Mouse (Mus musculus) olfactory bulb, adult 2 months (tissue): Measurements from ENCODE around the gene Xpo6.

Experiments used
- CTCF ChIP-seq: fragments of 200-500 bp; IDR thresholded peaks from 2 replicates; pipeline ENCODE4 v1.5.1; 2012; ENCODE audit warnings: low read depth, mild to moderate bottlenecking, low read length, moderate library complexity; ENCODE audit not compliant: insufficient read depth
- POLR2A ChIP-seq: fragments of 200-500 bp; IDR thresholded peaks from 2 replicates; pipeline ENCODE4 v1.6.1; 2012; ENCODE audit warnings: mild to moderate bottlenecking, low read depth, low read length, moderate library complexity; ENCODE audit not compliant: insufficient read depth

DNA sequence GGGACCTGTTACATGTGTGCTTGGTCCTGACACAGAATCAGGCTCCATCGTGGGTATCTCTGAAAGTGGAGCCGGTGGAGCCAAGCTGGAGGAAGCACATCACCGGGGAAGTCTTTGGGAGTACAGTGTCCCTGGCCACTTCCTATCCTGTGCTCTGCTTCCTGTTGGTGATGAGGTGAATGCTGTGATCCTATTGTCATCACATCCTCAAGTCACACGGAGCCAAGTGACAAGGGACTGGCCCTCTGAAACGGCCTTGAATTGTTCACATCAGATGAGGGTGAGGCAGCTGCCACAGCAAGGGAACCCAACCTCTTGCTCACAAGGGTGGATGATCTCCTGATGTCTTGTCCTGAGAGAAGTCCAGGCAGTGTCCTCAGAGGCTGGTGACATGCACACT lies 103.7 kb downstream of the Xpo6 start:
- TF ChIP-seq CTCF (no peak), POLR2A (no peak)
